Mouse (Mus musculus) heart, postnatal 0 days (tissue): Measurements from ENCODE around the gene Tank.

Experiments
- CTCF ChIP-seq: IDR thresholded peaks from 2 replicates; pipeline ENCODE4 v1.5.1; 2016; ENCODE audit warnings: antibody characterized with exemption, control low read depth, low read depth
- EP300 ChIP-seq: IDR thresholded peaks from 2 replicates; pipeline ENCODE4 v1.6.1; 2016; ENCODE audit warnings: antibody characterized with exemption, low read depth

- TF ChIP-seq CTCF (no peak), EP300 (no peak)
These were observed 21.7 kb upstream of the Tank start for GRCm38 (mm10) chr2:61556639-61557038.
